Mouse (Mus musculus) bone marrow, adult 2 months (tissue): ENCODE measurements at regions not wholly inside any gene's neighbourhood (a gene's known extent, or its start where the extent isn't known, plus 50 kb on each side); places are given as distances from the start of the nearest gene placed in this dataset.

Source experiments
- CTCF ChIP-seq: fragments of 200-500 bp; IDR thresholded peaks from 2 replicates; pipeline ENCODE4 v1.5.1; 2011; ENCODE audit warnings: low read length, control low read depth; ENCODE audit not compliant: control insufficient read depth, insufficient read depth
- POLR2A ChIP-seq: fragments of 200-500 bp; IDR thresholded peaks from 2 replicates; pipeline ENCODE4 v1.6.1; 2011; ENCODE audit warnings: low read depth, mild to moderate bottlenecking, control low read depth, low read length, borderline replicate concordance; ENCODE audit not compliant: control insufficient read depth

- no peak for TF ChIP-seq CTCF
- no peak for TF ChIP-seq POLR2A
These were observed 55.6 kb upstream of the Dapk1 start for GRCm38 (mm10) chr13:60545999-60546733.
